Mouse (Mus musculus) lung, postnatal 14 days (tissue): ENCODE results near the gene Sf1.

Experiments used
- DNase-seq: peaks from one replicate; pipeline ENCODE4 v3.0.0; 2021

Sf1 gene

DNA sequence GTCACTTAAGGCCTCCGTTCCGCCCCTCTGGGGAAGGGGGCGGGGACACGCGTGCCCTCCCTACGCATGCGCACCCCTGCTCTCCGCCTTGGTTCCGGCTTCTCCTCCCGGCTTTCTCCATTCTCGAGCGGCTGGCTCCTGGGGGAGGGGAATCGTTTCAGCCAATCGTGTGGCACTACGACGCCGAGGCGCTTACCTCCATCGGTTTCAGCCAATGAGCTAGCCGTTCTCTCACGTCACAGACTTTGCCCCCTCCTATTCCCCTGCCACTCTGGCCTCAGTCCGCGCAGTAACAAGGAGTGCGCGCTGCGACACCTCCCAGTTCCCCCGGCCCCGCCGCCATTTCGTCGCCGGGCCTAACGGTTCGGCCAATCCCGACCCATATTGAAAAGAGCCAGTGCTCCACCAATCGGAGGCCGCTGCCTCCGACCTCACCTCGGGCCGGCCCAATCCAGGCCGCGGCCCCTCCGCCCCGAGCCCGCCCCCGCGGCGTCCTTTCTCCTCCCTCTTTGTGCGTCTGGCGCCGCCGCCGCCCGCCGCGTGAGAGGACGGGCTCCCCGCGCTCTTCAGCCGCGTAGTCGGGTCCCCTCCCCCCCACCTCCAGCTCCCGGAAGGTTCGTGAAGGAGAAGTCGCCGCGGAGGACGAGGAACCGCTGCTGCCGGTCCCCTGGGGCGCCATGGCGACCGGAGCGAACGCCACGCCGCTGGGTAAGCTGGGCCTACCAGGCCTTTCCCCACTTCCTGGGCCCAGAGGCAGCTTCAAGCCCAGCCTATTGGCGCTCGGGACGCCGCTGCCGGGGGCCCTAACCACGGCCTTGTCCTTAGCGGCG is at the start of gene Sf1:
Sf1 (plus strand) TSS at position 280 of the 830 bp plus-strand sequence.
- peak; percentile 100 for DNase-seq

DNA sequence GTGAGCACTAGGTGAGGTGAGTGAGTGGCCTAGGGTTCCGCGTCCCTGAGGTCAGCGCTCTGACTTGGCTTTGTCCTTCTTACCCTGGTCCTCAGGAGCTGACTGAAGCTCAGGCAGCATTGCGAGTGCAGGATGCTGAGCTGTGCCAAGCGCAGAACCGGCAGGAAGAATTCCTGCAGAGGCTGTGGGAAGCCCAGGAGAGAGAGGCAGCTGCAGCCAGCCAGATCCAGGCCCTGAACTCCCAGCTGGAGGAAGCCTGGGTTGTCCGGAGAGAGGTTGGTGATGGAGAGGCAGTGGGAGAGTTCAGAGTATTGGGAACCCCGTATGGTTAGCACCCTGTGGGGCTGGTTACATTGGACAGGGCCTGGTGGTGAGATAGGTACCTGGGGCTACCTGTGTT is 49.7 kb upstream of the Sf1 start:
- no peak for DNase-seq

DNA sequence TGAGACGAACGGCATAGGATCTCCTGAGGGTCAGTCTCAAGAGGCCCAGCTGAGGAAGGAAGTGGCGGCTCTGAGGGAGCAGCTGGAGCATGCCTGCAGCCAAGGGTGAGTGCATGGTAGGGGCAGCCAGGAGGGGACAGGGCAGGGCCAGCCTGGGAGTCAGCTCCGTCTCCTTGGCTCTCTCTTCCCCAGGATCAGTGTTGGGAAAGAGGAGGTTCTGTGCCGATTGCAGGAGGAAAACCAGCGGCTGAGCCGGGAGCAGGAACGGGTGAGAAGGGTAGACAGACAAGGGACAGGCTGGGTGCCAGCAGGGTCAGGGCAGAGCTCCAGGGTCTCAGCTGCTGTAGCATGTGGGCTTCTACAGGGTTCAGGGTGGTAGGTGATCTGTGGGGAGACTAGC is 49.0 kb upstream of the Sf1 start:
- DNase-seq = peak; percentile 64

DNA sequence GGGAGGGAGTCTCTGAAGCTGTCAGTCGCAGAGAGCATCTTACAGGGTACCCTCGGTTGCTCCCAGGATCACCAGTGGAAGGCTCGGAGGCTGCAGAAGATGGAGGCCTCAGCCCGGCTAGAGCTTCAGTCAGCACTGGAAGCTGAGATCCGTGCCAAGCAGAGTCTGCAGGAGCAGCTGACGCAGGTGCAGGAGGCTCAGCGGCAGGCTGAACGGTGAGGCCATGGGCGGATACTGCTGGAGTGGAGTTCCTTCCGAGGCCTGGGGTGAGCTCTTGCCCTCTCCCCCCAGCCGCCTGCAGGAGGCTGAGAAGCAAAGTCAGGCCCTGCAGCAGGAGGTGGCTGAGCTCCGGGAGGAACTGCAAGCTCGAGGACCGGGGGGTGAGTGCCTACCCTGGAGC is 47.9 kb upstream of the Sf1 start:
- no peak for DNase-seq

GRCm38 (mm10) chr19:6318145-6318544 is 45.3 kb upstream of the Sf1 start:
- DNase-seq = no peak

- no peak for DNase-seq
Observed at GRCm38 (mm10) chr19:6321358-6321757, 42.1 kb upstream of the Sf1 start.

DNA sequence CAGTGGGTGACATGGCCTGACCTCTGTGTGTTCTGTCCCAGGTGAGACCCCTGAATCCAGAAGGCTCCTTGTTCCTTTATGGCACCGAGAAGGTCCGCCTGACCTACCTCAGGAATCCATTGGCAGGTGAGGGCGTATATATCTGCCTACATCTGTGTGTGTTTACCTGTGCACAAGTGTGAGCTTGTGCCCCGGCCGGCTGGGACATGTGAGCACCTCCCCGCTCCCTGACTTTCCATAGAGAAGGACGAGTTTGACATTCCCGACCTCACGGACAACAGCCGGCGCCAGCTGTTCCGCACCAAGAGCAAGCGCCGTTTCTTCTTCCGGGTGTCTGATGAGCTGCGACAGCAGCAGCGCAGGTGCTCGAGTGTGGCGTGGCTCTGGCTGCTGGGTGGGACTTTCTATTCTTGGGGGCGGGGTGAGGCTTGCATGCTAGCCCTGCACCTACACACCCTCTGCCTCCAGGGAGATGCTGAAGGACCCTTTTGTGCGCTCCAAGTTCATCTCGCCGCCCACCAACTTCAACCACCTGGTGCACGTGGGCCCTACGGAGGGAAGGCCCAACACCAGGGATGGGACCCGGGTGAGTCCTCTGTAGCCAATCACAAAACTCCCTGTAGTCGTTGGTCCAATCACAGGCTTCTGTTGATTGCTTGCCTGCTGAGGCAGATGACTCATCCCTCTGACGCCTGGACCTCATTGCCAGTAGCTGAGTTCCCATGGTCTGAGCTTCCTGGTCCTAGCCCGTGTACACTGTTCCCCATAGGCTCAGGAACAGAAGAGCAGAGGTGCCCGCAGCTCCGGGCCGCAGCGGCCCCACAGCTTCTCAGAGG is 41.5 kb upstream of the Sf1 start:
- peak; percentile 64 for DNase-seq

DNA sequence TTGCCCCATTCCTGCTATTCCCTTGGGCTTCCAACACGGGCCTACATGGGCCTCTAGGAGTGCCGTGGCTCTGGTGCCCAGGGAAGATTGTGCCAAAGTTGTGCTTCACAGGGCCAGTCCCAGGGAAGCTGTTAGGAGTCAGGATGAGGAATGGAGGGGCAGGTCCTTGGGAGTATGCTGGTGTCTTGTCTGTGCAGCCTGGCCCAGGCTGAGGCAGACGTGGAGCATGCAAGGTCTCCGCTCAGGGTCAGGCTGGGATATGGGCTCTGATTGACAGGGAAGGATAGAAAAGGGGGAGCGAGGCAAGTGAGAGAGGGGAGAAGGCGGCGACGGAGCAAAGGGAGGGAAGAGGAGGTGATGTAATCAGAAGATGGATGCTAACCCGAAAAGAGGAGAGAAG is 38.7 kb upstream of the Sf1 start:
- no peak for DNase-seq

GRCm38 (mm10) chr19:6331178-6331577 is 32.3 kb upstream of the Sf1 start:
- no peak for DNase-seq

DNA sequence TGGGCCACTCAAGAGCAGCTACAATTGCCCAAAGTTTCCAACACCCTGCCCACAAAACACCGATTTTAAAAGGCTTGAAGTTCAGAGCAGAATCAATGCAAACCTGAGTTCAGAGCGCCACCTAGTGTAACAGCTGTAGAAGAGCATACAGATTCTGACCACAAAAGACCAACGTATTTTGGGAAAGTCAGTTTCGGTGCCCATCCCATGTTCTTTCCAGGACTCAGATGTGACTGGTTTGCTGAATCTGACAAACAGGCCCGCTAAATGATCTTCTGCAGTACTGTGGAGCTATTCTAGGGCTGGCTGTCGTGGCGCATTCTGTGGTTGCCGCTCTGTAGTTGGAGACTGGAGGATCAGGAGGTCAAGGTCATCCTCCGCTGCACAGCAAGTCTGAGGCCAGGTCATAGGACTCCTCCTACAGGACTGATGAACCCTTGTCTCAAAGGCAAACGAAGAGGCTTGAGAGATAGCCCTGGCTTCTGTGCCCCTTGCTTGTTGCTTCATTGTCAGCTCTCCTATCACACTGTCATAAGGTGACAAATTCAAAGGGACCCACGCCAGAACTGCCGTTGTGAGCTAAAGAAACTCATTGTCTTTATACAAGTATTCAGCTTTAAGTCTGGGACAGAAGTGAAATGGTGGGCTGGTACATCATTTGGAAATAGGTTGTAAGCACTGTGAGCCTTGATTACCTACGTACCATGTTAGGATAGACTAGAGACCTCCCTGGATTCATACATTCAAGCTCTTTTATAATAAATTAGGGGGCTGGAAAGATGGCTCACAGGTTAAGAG is 31.6 kb upstream of the Sf1 start:
- DNase-seq = peak; percentile 73

- no peak for DNase-seq
Observed at GRCm38 (mm10) chr19:6333761-6334595, 29.5 kb upstream of the Sf1 start.

GRCm38 (mm10) chr19:6334673-6335457 is 28.6 kb upstream of the Sf1 start, which contains the start of gene Men1:
Gene Men1 (plus strand): TSS chr19:6334979.
- DNase-seq = peak; percentile 91

- no peak for DNase-seq
Observed at GRCm38 (mm10) chr19:6335458-6335827, 28.0 kb upstream of the Sf1 start.

DNA sequence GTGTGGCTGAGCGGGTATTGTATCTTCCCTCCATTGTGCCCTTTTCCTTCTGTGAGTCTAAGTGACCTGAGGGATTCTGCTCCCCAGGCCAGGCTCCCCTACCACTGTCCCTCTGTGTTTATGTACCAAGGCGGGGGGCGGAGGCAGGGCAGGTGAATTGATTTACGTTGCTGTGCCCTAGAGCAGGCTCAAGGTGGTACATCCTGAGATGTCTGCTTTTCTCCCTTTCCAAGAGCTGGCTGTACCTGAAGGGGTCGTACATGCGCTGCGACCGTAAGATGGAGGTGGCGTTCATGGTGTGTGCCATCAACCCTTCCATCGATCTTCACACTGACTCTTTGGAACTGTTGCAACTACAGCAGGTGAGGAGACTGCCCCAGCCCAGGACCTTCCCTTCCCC is 26.6 kb upstream of the Sf1 start:
- no peak for DNase-seq

- no peak for DNase-seq
Observed at GRCm38 (mm10) chr19:6338171-6338570, 25.3 kb upstream of the Sf1 start.

GRCm38 (mm10) chr19:6338716-6339115 is 24.8 kb upstream of the Sf1 start:
- DNase-seq = no peak

DNA sequence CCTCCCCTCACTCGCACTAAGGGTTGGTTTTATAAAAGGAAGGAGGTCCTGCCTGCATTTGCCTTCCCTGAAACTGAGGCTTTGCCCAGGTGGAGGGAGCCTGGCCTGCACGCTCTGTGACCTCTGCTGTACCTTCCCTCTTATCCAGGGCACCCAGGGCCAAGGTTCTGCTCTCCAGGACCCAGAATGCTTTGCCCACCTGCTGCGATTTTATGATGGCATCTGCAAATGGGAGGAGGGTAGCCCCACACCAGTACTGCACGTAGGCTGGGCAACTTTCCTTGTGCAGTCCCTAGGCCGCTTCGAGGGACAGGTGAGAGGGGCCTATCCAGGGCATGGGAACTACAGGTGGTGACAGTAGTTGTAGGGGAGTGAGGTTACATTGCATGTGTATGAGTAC is 24.3 kb upstream of the Sf1 start:
- DNase-seq = no peak

- DNase-seq = peak; percentile 59
Observed at GRCm38 (mm10) chr19:6339890-6340504, 23.5 kb upstream of the Sf1 start.

DNA sequence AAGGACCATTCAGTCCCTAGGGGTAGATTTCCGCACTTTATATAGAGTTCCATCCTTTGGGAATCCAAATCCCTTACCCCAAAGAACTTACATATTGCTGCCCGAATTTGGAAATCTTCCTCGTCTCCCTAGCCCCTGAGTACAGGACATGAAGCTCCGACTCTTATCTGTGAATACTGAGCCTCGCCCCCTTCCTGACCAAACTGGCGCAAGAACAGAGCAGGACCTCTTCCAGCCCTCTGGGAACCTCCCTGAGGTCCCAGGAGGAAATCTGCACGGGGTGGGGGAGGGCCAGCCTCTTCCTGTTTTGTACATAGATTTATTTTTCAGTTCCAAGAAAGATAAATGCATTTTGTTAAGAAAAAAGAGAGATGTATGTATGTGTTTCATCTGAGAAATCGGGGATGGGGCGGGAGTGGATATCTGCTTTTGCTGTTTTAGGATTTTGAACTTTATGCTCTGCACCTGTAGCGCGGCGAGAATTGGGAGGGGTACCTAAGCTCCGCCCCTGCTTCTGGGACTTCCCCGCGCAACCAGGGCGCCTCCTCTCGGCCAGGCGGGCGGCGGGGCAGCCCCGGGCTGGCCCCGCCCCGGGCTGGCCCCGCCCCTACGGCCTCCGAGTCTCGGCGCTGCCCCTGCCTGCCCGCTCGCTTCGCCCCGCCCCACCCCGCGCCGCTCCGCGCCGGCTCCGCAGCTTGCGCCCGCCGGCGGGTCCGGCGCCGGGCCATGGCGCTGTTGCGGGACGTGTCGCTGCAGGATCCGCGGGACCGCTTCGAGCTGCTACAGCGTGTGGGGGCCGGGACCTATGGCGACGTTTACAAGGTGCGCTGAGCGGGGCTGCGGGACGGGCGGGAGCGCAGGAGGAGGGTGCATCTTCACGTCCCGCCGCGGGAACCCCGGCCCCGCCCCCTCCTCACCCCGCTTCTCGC is 22.7 kb upstream of the Sf1 start, which contains the start of gene Map4k2:
Map4k2 (plus strand) TSS at position 612 of the 929 bp plus-strand sequence.
- DNase-seq = peak; percentile 91
